Mouse (Mus musculus) neural tube, embryonic 13.5 days (tissue): Measurements from ENCODE around the gene Dph2. TPM values are rescaled to one million over a fixed set of nuclear protein-coding genes. Genes with fewer than 3 reads are reported as not detected.

ENCODE experiments used
- ATAC-seq: fragments of 200-750 bp; cut with Nextera tagmentation; 2 replicates; pipeline ENCODE4 v1.8.0; 2017; ENCODE audit warnings: low read depth, mild to moderate bottlenecking, moderate TSS enrichment, moderate library complexity
- H3K27ac ChIP-seq: fragments of 300-500 bp; sonication (generic); replicated peaks from 2 replicates; pipeline ENCODE4 v1.5.1; 2015; ENCODE audit warnings: moderate library complexity, mild to moderate bottlenecking, inconsistent platforms
- H3K27me3 ChIP-seq: fragments of 300-500 bp; sonication (generic); 2 replicates; pipeline ENCODE4 v1.6.1; 2015; ENCODE audit warnings: mild to moderate bottlenecking, inconsistent platforms
- H3K36me3 ChIP-seq: fragments of 300-500 bp; sonication (generic); 2 replicates; pipeline ENCODE4 v1.6.1; 2015; ENCODE audit warnings: mild to moderate bottlenecking, inconsistent platforms
- H3K4me1 ChIP-seq: fragments of 300-500 bp; sonication (generic); replicated peaks from 2 replicates; pipeline ENCODE4 v1.6.1; 2015; ENCODE audit warnings: inconsistent platforms
- H3K4me2 ChIP-seq: fragments of 300-500 bp; sonication (generic); 2 replicates; pipeline ENCODE4 v1.6.1; 2015; ENCODE audit warnings: inconsistent platforms, mild to moderate bottlenecking, moderate library complexity
- H3K4me3 ChIP-seq: fragments of 300-500 bp; sonication (generic); 2 replicates; pipeline ENCODE4 v1.5.1; 2015; ENCODE audit warnings: mild to moderate bottlenecking, inconsistent platforms
- H3K9ac ChIP-seq: fragments of 300-500 bp; sonication (generic); 2 replicates; pipeline ENCODE4 v1.6.1; 2015; ENCODE audit warnings: moderate library complexity, mild to moderate bottlenecking, inconsistent platforms
- H3K9me3 ChIP-seq: fragments of 300-500 bp; sonication (generic); 2 replicates; pipeline ENCODE4 v1.6.1; 2016; ENCODE audit warnings: inconsistent platforms
- WGBS: fragments of 180-500 bp; shearing (Covaris S2); methylation state at CpG from one replicate; pipeline ENCODE4 v1.1.7; 2015; 5-methylcytosine and 5-hydroxymethylcytosine counted together
- polyA plus RNA-seq: library from polyadenylated mRNA; unstranded; fragments of >200 nt; fragmentation: Nextera tagmentation; extraction: Ambion mirVana; gene quantifications from 2 replicates; pipeline ENCODE4 v1.2.1, GENCODE M21; 2015

Dph2 gene
- polyA plus RNA-seq, 1 experiment from 2014 or later: 21.3 TPM

DNA sequence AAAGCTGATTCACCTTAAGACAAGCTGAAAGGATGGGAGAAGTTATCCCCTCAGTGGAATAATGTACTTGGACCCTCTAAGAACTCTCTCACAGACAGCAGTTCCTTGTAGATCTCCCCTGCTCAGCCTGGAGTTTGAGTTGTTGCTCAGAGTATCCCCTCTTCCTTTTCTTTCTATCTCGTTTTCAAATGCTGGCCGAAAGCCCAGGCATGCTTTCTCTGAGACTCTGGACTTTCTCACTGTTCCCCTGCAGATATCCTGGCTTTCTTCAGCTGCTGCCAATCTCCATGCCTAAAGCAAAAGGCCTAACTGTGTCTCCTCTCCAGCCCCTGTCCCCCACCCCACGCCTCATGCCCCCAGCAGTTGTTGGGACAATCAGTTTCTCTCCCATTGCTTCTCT is 26.4 kb upstream of the Dph2 start:
- WGBS: 77% methylated on average over 3 of the region's 3 CpGs
- H3K4me1 ChIP-seq: peaks cover 22% of the 10 kb centered on the region
- no peaks in the 10 kb centered on the region; the same call in 1 of the 2 replicates for H3K27me3 ChIP-seq
- H3K4me3 ChIP-seq: no peak overlapping the region
- H3K36me3 ChIP-seq: no peaks in the 10 kb centered on the region
- H3K9me3 ChIP-seq: no peaks in the 10 kb centered on the region
- no peak overlapping the region for H3K9ac ChIP-seq
- no peak overlapping the region for H3K27ac ChIP-seq
- no peak overlapping the region for H3K4me2 ChIP-seq
- ATAC-seq: no peak

DNA sequence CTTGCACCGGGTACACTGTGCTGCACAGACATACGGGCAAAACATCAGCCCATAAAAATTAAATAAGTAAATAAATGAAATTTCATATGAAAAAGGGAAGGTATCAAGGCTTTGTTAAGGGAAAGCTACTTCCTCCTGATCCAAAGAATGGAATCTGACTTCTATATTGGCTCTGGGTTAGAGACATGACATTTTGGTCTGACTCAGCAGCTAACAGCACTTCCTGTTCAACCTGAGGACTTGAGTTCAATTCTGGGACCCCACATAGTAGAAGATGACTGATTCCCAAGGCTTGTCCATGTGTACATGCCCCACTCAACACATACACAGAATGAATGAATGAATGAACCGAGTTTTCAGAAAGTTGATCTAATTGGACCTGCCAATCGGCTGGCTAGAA is 26.0 kb upstream of the Dph2 start:
- no peaks in the 10 kb centered on the region; the same call in 1 of the 2 replicates for H3K27me3 ChIP-seq
- H3K27ac ChIP-seq: no peak overlapping the region
- ATAC-seq: no peak
- 94% methylated on average over 4 of the region's 4 CpGs for WGBS
- no peak overlapping the region for H3K4me3 ChIP-seq
- no peak overlapping the region for H3K9ac ChIP-seq
- H3K4me1 ChIP-seq: peaks cover 26% of the 10 kb centered on the region
- H3K9me3 ChIP-seq: no peaks in the 10 kb centered on the region
- no peaks in the 10 kb centered on the region for H3K36me3 ChIP-seq
- H3K4me2 ChIP-seq: no peak overlapping the region

DNA sequence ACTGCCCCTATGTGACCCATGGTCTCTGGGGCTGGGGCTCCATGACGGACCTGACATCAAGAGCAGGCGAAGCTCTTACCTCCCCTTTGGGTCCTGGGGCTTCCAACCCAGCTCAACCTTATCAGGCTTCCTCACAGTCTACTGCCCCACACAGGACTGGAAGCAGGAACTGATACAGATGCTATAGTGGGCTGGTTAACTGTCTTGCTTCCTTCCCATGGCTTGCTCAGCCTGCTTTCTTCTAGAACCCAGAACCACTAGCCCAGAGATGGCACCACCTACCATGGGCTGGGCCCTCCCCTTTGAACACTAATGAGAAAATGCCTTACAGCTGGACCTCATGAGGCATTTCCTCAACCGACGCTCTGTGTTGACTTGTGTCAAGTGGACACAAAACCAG is 25.6 kb upstream of the Dph2 start:
- H3K9ac ChIP-seq: no peak overlapping the region
- H3K9me3 ChIP-seq: no peaks in the 10 kb centered on the region
- no peak overlapping the region for H3K4me2 ChIP-seq
- H3K27ac ChIP-seq: no peak overlapping the region
- WGBS: 95% methylated on average over 4 of the region's 4 CpGs
- H3K27me3 ChIP-seq: no peaks in the 10 kb centered on the region; the same call in 1 of the 2 replicates
- H3K4me1 ChIP-seq: peaks cover 31% of the 10 kb centered on the region
- no peak overlapping the region for H3K4me3 ChIP-seq
- 0 out of 2 replicates have a peak, but pooled peaks cover under 1% of the 10 kb centered on the region for H3K36me3 ChIP-seq
- ATAC-seq: no peak

DNA sequence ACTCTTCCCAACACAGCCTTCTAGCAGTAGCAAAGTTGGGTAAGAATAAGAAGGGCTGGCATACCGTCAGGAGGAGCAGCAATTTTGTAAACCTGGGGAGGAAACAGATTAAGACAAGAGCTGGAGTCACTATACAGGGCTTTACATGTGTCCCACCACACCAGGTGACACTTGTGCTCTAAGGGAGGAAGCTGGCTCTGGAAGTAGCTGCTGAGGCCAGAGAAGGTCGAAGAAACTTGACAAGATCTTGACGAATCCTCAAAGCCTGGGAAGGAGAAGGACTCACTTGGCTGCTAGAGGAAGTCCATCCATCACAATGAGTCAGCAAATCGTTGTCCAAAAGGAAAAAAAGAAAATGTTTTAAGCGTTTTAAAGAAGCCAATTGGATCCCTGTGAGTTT is 24.6 kb upstream of the Dph2 start:
- no peak overlapping the region for H3K27ac ChIP-seq
- H3K9ac ChIP-seq: no peak overlapping the region
- ATAC-seq: no peak
- peaks cover 10% of the 10 kb centered on the region for H3K36me3 ChIP-seq
- H3K4me1 ChIP-seq: peaks cover 41% of the 10 kb centered on the region
- H3K4me3 ChIP-seq: no peak overlapping the region
- no peaks in the 10 kb centered on the region; the same call in 1 of the 2 replicates for H3K27me3 ChIP-seq
- peak overlapping the region; percentile 100 for H3K4me2 ChIP-seq
- WGBS: 88% methylated on average over 5 of the region's 5 CpGs
- H3K9me3 ChIP-seq: no peaks in the 10 kb centered on the region

DNA sequence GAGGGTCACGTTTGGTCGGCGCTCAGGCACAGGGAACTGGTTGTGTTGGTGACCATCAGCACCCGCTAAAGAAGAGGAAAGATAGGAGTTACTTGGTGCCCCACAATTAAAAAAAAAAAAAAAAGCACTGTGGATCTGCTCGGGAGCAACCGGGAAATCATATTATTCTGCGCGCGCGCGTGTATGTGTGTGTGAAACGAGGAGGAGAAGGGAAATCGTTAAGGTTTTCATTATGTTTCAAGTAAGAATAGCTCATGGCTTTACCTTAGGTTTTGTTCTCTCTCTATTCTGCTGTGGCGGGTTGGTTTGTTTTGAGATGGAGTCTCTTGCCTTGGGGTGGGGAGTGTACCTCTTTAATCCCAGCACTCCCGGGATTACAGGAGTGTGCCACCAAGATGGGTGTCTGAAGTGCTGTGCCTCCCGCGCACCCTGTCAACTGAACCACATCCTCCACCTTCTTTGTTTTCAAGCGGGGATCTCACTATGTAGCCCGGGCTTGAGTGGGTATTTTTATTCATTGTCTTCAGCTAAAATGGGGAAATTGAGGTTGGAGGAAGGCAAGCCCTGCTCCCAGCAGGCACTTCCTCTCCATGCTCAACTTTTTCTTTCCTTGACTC is 23.8 kb upstream of the Dph2 start:
- 5% methylated on average over 19 of the region's 19 CpGs for WGBS
- H3K27ac ChIP-seq: peak overlapping the region; percentile 85
- H3K4me3 ChIP-seq: peak overlapping the region; percentile 63
- ATAC-seq: no peak
- H3K9ac ChIP-seq: peak overlapping the region; percentile 96
- peaks cover 18% of the 10 kb centered on the region for H3K36me3 ChIP-seq
- H3K4me1 ChIP-seq: peaks cover 49% of the 10 kb centered on the region
- H3K4me2 ChIP-seq: peak overlapping the region; percentile 100
- no peaks in the 10 kb centered on the region for H3K9me3 ChIP-seq
- H3K27me3 ChIP-seq: no peaks in the 10 kb centered on the region

DNA sequence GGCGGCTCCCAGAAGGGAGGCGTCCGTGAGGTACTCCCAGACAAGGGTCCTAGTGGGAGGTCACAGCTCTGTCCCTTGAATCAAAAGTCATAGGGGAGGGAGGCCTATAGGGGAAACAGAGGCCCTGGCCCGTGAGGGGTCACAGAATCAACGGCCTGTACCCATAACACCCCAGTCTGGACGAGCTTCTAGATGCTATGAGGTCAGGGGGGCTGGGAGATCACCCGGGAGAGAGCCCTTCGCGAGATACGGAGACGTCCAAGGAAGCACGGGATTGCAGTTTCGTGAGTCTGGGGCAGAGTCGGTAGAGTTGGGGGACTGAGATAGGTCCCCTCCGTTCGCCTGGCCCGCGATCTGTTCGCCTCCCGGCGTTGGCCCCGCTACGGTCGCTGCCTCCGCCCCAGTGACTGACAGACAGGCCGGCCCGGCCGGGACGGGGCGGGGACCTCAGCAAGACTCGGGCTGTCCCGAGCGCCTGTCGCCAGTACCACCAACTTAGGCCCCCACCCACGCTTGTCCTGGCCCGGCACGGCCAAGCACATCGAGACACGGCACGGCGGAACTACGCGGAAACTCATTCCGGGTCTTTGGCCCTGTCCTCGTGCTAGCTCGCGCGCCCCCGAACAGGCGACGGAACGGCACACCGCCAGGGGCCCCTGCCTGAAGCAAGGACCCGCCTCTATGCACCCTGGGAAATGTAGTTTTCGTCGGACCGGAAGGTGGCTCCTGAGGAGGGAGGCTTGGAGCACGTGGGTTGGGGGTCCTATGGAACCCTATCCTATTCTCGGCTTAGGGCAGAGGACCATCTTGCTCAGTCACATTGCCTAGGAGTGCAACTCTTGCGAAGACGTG is 23.0 kb upstream of the Dph2 start, which contains the start of gene Ipo13:
TSS of gene Ipo13 (minus strand) at position 409 of the 852 bp plus-strand sequence.
- WGBS: under 1% methylated on average over 61 of the region's 61 CpGs
- H3K27ac ChIP-seq: peak within 1 kb of the TSS; percentile 85
- peak within 1 kb of the TSS; percentile 100 for H3K4me2 ChIP-seq
- H3K36me3 ChIP-seq: peaks cover 23% of the 10 kb centered on the region
- H3K9ac ChIP-seq: peak within 1 kb of the TSS; percentile 96
- peak; percentile 96 for ATAC-seq
- H3K27me3 ChIP-seq: no peaks in the 10 kb centered on the region
- H3K9me3 ChIP-seq: no peaks in the 10 kb centered on the region
- peaks cover 56% of the 10 kb centered on the region for H3K4me1 ChIP-seq
- peak within 1 kb of the TSS; percentile 63 for H3K4me3 ChIP-seq

DNA sequence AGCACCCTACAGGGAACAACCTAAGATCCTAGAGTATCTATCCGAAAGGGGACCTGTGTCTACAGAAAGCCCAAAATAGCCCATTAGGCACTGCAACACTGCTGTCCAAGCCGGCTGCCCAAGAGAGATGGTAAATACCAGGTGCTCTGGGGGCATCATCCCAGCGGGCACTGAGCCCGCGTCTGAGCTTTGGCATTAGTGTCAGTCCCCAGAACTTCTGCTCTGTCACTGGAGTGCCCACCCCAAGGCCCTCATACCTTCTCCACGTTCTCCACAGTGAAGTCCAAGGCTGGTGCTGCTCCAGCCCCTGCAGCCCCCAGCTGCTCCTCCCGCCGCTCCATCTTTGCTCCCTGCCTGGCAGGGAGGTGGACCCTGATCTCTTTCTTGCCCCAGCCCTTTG is 22.2 kb upstream of the Dph2 start:
- H3K27ac ChIP-seq: 0 out of 2 replicates have a peak overlapping the region, but pooled peaks have one; percentile 85
- 17% methylated on average over 8 of the region's 8 CpGs for WGBS
- H3K9ac ChIP-seq: peak overlapping the region; percentile 96
- H3K27me3 ChIP-seq: no peaks in the 10 kb centered on the region
- peak overlapping the region; percentile 63 for H3K4me3 ChIP-seq
- no peaks in the 10 kb centered on the region for H3K9me3 ChIP-seq
- H3K4me2 ChIP-seq: peak overlapping the region; percentile 100
- H3K4me1 ChIP-seq: peaks cover 64% of the 10 kb centered on the region
- peaks cover 23% of the 10 kb centered on the region for H3K36me3 ChIP-seq
- ATAC-seq: no peak

DNA sequence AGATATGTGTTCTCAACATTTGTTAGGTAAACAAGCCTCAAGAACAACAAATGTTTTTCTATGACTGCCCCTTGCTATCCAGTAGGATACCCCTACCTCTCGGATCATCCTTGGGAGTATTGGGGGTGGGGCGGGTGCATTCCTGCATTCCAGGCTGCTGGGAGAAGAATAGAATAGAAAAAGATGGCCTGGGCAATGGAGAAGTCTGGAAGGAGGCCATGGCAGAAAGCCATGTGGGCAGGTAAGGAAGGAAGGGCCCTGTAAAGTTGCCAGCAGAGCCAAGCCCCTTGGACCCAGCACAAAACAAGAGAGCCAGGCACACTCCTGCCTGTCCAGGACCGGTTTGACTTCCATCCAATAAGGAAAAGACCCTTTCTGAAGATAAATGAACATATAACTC is 21.6 kb upstream of the Dph2 start:
- WGBS: 50% methylated on average over 3 of the region's 3 CpGs
- ATAC-seq: no peak
- H3K4me3 ChIP-seq: peak overlapping the region; percentile 63
- H3K9me3 ChIP-seq: no peaks in the 10 kb centered on the region
- no peaks in the 10 kb centered on the region for H3K27me3 ChIP-seq
- H3K9ac ChIP-seq: peak overlapping the region; percentile 96
- H3K36me3 ChIP-seq: peaks cover 23% of the 10 kb centered on the region
- H3K27ac ChIP-seq: no peak overlapping the region
- H3K4me1 ChIP-seq: peaks cover 70% of the 10 kb centered on the region
- H3K4me2 ChIP-seq: peak overlapping the region; percentile 100

DNA sequence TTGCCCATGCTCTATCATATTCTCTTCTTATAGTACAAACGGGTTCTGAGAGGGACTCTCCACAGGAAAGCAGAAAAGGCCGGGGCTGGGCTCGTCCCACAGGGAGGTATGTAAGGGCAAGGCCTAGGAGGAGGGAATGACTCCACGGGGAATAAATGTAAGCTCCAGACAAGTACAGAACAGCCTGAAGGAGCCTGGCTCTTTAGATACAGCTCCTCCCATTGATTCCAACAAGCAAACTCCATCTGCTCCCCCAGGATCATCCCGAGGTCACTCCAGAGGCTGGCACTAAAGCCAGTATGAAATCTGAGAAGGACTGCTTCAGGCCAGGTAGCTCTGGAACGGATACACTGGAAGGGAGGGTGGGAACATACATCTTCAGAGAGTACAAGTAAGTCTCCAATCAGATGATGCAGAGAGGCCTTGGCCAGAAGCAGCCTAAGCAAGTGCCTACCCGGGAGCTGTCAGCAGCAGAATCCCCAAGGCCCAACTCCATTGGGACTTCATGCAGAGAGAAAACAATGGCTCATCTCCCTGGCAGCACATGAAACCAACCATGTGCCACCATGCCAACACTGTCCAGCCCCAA is 20.9 kb upstream of the Dph2 start:
- Histone ChIP-seq H3K9ac (peak overlapping the region; percentile 96), H3K4me1 (peaks cover 77% of the 10 kb centered on the region), H3K36me3 (peaks cover 23% of the 10 kb centered on the region), H3K27me3 (no peaks in the 10 kb centered on the region), H3K4me3 (peak overlapping the region; percentile 63), H3K9me3 (no peaks in the 10 kb centered on the region), H3K27ac (no peak overlapping the region), H3K4me2 (peak overlapping the region; percentile 100)
- WGBS: 52% methylated on average over 7 of the region's 7 CpGs
- no peak for ATAC-seq

DNA sequence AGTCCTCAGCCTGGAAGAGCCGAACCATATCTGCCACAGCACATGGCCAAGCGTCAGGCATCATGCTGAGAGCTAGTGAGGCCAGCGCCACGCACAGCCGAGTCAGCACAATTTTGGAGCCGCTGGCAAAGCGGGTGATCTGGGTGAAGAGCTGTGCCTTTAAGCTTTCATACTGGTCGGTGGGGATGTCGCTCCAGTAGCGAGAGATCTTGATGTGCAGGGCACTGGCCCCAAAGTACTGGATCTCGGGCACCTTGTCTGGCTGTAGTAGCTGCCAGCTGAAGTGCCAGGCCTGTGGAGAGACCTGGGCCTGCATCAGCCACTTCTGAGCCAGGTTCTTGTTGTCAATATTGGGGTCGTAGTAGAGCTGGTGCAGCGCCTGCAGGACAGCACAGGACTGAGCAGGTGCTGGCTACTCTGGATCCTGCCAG is 20.3 kb upstream of the Dph2 start:
- H3K36me3 ChIP-seq: peaks cover 23% of the 10 kb centered on the region
- H3K4me1 ChIP-seq: peaks cover 81% of the 10 kb centered on the region
- H3K9me3 ChIP-seq: no peaks in the 10 kb centered on the region
- H3K4me3 ChIP-seq: 0 out of 2 replicates have a peak overlapping the region, but pooled peaks have one; percentile 63
- H3K27ac ChIP-seq: no peak overlapping the region
- H3K9ac ChIP-seq: peak overlapping the region; percentile 96; the same call in 1 of the 2 replicates
- 90% methylated on average over 13 of the region's 13 CpGs for WGBS
- H3K4me2 ChIP-seq: peak overlapping the region; percentile 100
- no peak for ATAC-seq
- H3K27me3 ChIP-seq: no peaks in the 10 kb centered on the region

DNA sequence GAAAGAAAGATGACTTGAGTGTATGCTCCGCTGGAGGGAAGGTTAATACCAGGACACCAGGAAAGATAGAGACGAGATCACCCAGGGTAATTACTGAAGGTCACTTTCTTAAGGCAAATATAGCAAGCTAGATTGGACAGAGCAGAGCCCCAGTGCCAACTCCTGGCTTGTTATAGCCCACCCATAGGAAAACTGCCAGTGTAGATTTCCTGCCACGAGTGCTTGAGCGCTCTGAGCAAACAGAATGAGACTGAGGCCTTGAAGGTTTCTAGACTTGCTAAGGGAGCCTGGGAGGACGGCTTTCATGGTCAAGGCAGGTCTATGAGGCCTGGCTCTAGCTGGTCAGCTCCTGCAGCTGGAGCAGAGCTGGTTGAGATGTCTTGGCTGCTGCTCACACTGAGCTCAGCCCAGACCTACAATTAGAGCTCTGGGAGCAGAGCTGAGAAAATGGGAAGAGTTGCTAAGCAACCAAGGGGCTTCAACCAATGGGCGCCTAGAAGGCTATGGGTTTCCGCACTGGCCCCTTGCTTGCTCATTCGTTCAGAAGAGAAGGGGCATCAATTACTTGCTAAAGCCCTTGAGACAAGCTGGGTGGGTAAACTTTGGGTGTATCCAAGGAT is 17.1 kb upstream of the Dph2 start:
- Histone ChIP-seq H3K4me1 (peaks cover 65% of the 10 kb centered on the region), H3K9ac (peak overlapping the region; percentile 60), H3K4me3 (peak overlapping the region; percentile 24), H3K27me3 (no peaks in the 10 kb centered on the region), H3K27ac (peak overlapping the region; percentile 89), H3K9me3 (no peaks in the 10 kb centered on the region), H3K36me3 (peaks cover 46% of the 10 kb centered on the region), H3K4me2 (peak overlapping the region; percentile 56)
- ATAC-seq: peak; percentile 86
- 50% methylated on average over 8 of the region's 8 CpGs for WGBS
